19 mouse cellular contexts compared by ENCODE assay signal in genomic region chr4:111294528-111295241, GRCm38 (mm10).
A peak's percentile ranks its signal among the peaks of the same experiment; 100 is the strongest.
DNase-seq lines count a peak whose midpoint lies in the region; ATAC-seq and TF ChIP-seq lines count a peak whose summit lies in the region.
"Had no signal": no experiment of that assay in that cellular context is flagged by ENCODE, and none has a peak within 500 bp of the region (broad histone marks: within the 10 kb centered on the region; RNA-seq: fewer than 3 reads in every experiment).

No protein-coding gene starts in this region.

- no peak for TF ChIP-seq CTCF in forebrain, postnatal 0 days (IDR thresholded peaks at IDR 0.05; ENCODE audit: low read depth)

- H3K4me2 ChIP-seq in embryonic facial prominence, embryonic 11.5 days (ENCODE audit: low read depth, low read length) = no peak overlapping the region
- H3K4me2 ChIP-seq in forebrain, postnatal 0 days (ENCODE audit: low read depth) = no peak overlapping the region
- H3K4me2 ChIP-seq in forebrain, embryonic 16.5 days (ENCODE audit: low read length) = no peak overlapping the region
- no peak overlapping the region for H3K4me2 ChIP-seq in midbrain, embryonic 11.5 days
- no peak overlapping the region for H3K4me2 ChIP-seq in midbrain, embryonic 14.5 days (ENCODE audit: low read length)
- H3K4me2 ChIP-seq in hindbrain, embryonic 14.5 days (replicated peaks) = no peak overlapping the region
- H3K4me2 ChIP-seq: embryonic facial prominence, embryonic 12.5 days had no signal

- no peak overlapping the region for H3K9ac ChIP-seq in embryonic facial prominence, embryonic 11.5 days (replicated peaks; ENCODE audit: low read length)
- H3K9ac ChIP-seq in forebrain, postnatal 0 days = no peak overlapping the region
- no peak overlapping the region for H3K9ac ChIP-seq in forebrain, embryonic 16.5 days (replicated peaks; ENCODE audit: low read depth, low read length)
- H3K9ac ChIP-seq in midbrain, embryonic 11.5 days (ENCODE audit: low read length) = no peak overlapping the region
- H3K9ac ChIP-seq in midbrain, embryonic 14.5 days (replicated peaks; ENCODE audit: low read length) = no peak overlapping the region
- H3K9ac ChIP-seq in hindbrain, embryonic 14.5 days = no peak overlapping the region
- H3K9ac ChIP-seq: embryonic facial prominence, embryonic 12.5 days had no signal

- no peak overlapping the region for H3K27ac ChIP-seq in embryonic facial prominence, embryonic 11.5 days (replicated peaks; ENCODE audit: low read depth, low read length)
- no peak overlapping the region for H3K27ac ChIP-seq in embryonic facial prominence, embryonic 10.5 days (replicated peaks)
- no peak overlapping the region for H3K27ac ChIP-seq in forebrain, postnatal 0 days (ENCODE audit: low read depth, low read length)
- no peak overlapping the region for H3K27ac ChIP-seq in forebrain, embryonic 16.5 days (ENCODE audit: low read length)
- H3K27ac ChIP-seq in midbrain, embryonic 11.5 days (ENCODE audit: low read depth, low read length) = no peak overlapping the region
- no peak overlapping the region for H3K27ac ChIP-seq in midbrain, embryonic 14.5 days (replicated peaks; ENCODE audit: low read depth, low read length)
- H3K27ac ChIP-seq in hindbrain, embryonic 14.5 days = no peak overlapping the region
- H3K27ac ChIP-seq: embryonic facial prominence, embryonic 12.5 days; heart, embryonic 10.5 days had no signal

- H3K4me3 ChIP-seq in embryonic facial prominence, embryonic 11.5 days (ENCODE audit: low read depth, low read length) = no peak overlapping the region
- no peak overlapping the region for H3K4me3 ChIP-seq in embryonic facial prominence, embryonic 10.5 days
- no peak overlapping the region for H3K4me3 ChIP-seq in forebrain, postnatal 0 days (ENCODE audit: low read depth, low read length)
- H3K4me3 ChIP-seq in forebrain, embryonic 16.5 days (replicated peaks; ENCODE audit: low read length) = no peak overlapping the region
- no peak overlapping the region for H3K4me3 ChIP-seq in midbrain, embryonic 11.5 days (ENCODE audit: low read depth, low read length)
- no peak overlapping the region for H3K4me3 ChIP-seq in midbrain, embryonic 14.5 days (replicated peaks; ENCODE audit: low read depth, low read length)
- H3K4me3 ChIP-seq in hindbrain, embryonic 14.5 days (replicated peaks; ENCODE audit: low read length) = no peak overlapping the region
- H3K4me3 ChIP-seq: embryonic facial prominence, embryonic 12.5 days; heart, embryonic 10.5 days had no signal

- no peaks in the 10 kb centered on the region for H3K36me3 ChIP-seq in embryonic facial prominence, embryonic 11.5 days (replicated peaks; ENCODE audit: control insufficient read depth, insufficient read depth, low read depth, low read length)
- no peaks in the 10 kb centered on the region for H3K36me3 ChIP-seq in embryonic facial prominence, embryonic 10.5 days (replicated peaks)
- no peaks in the 10 kb centered on the region for H3K36me3 ChIP-seq in forebrain, postnatal 0 days (ENCODE audit: insufficient read depth)
- H3K36me3 ChIP-seq in forebrain, embryonic 16.5 days (ENCODE audit: control insufficient read depth, insufficient read depth) = no peaks in the 10 kb centered on the region
- no peaks in the 10 kb centered on the region for H3K36me3 ChIP-seq in midbrain, embryonic 11.5 days (ENCODE audit: control insufficient read depth, insufficient read depth, low read length)
- no peaks in the 10 kb centered on the region for H3K36me3 ChIP-seq in midbrain, embryonic 14.5 days (ENCODE audit: control insufficient read depth, insufficient read depth, low read length)
- H3K36me3 ChIP-seq in hindbrain, embryonic 14.5 days (replicated peaks; ENCODE audit: control insufficient read depth, insufficient read depth) = no peaks in the 10 kb centered on the region
- H3K36me3 ChIP-seq: embryonic facial prominence, embryonic 12.5 days; heart, embryonic 10.5 days had no signal

- no peaks in the 10 kb centered on the region for H3K4me1 ChIP-seq in embryonic facial prominence, embryonic 11.5 days (ENCODE audit: control insufficient read depth, insufficient read depth, low read length)
- peaks cover 9% of the 10 kb centered on the region for H3K4me1 ChIP-seq in embryonic facial prominence, embryonic 10.5 days
- no peaks in the 10 kb centered on the region for H3K4me1 ChIP-seq in forebrain, postnatal 0 days (ENCODE audit: insufficient read depth)
- no peaks in the 10 kb centered on the region for H3K4me1 ChIP-seq in forebrain, embryonic 16.5 days (replicated peaks; ENCODE audit: control insufficient read depth, insufficient read depth, low read length)
- no peaks in the 10 kb centered on the region for H3K4me1 ChIP-seq in midbrain, embryonic 11.5 days (ENCODE audit: control insufficient read depth, insufficient read depth, low read length)
- H3K4me1 ChIP-seq in midbrain, embryonic 14.5 days (ENCODE audit: control insufficient read depth, insufficient read depth, low read length) = no peaks in the 10 kb centered on the region
- H3K4me1 ChIP-seq in hindbrain, embryonic 14.5 days (replicated peaks; ENCODE audit: control insufficient read depth, insufficient read depth, low read length) = no peaks in the 10 kb centered on the region
- H3K4me1 ChIP-seq: embryonic facial prominence, embryonic 12.5 days; heart, embryonic 10.5 days had no signal

- ATAC-seq in embryonic facial prominence, embryonic 11.5 days (replicated peaks; ENCODE audit: insufficient number of reproducible peaks, low FRiP score, low TSS enrichment, low read depth) = 0 out of 2 replicates have a peak, but pooled peaks have one; percentile 39
- peak; percentile 59; the same call in 1 of the 2 replicates for ATAC-seq in forebrain, postnatal 0 days
- no peak for ATAC-seq in forebrain, embryonic 16.5 days
- ATAC-seq in midbrain, embryonic 11.5 days (ENCODE audit: low FRiP score) = peak; percentile 58; the same call in 1 of the 2 replicates
- no peak for ATAC-seq in midbrain, embryonic 14.5 days (ENCODE audit: low FRiP score, low TSS enrichment)
- ATAC-seq in hindbrain, embryonic 14.5 days (ENCODE audit: low FRiP score) = peak; percentile 48; the same call in 1 of the 2 replicates
- ATAC-seq: intestine, embryonic 16.5 days had no signal

- DNase-seq in embryonic facial prominence, embryonic 11.5 days (ENCODE audit: low spot score) = no peak
- DNase-seq in embryonic facial prominence, embryonic 10.5 days (ENCODE audit: low spot score) = no peak
- no peak for DNase-seq in forebrain, postnatal 0 days
- DNase-seq in midbrain, embryonic 11.5 days (ENCODE audit: low spot score, missing footprints) = no peak
- DNase-seq in midbrain, embryonic 14.5 days = no peak
- no peak for DNase-seq in hindbrain, embryonic 14.5 days (ENCODE audit: low spot score)
- DNase-seq: adrenal gland, postnatal 10 days; cerebellum, adult 11-12 months; cerebellum, adult 9-10 months; cerebellum, postnatal 25 days; gastrocnemius, postnatal 10 days; heart, adult 18-20 months; heart, postnatal 10 days; heart, postnatal 4 days; kidney, adult 2 months had no signal

- no peaks in the 10 kb centered on the region for H3K27me3 ChIP-seq in embryonic facial prominence, embryonic 11.5 days (ENCODE audit: control insufficient read depth, insufficient read depth, low read length)
- H3K27me3 ChIP-seq in embryonic facial prominence, embryonic 10.5 days (replicated peaks; ENCODE audit: low read depth, poor library complexity, severe bottlenecking) = no peaks in the 10 kb centered on the region
- H3K27me3 ChIP-seq in forebrain, postnatal 0 days (ENCODE audit: insufficient read depth, low read length) = no peaks in the 10 kb centered on the region
- H3K27me3 ChIP-seq in forebrain, embryonic 16.5 days (replicated peaks; ENCODE audit: control insufficient read depth, insufficient read depth, low read length) = no peaks in the 10 kb centered on the region
- no peaks in the 10 kb centered on the region for H3K27me3 ChIP-seq in midbrain, embryonic 11.5 days (ENCODE audit: control insufficient read depth, insufficient read depth, low read length)
- no peaks in the 10 kb centered on the region for H3K27me3 ChIP-seq in midbrain, embryonic 14.5 days (ENCODE audit: control insufficient read depth, insufficient read depth, low read length)
- H3K27me3 ChIP-seq in hindbrain, embryonic 14.5 days (ENCODE audit: control insufficient read depth, insufficient read depth, low read length) = no peaks in the 10 kb centered on the region
- H3K27me3 ChIP-seq: embryonic facial prominence, embryonic 12.5 days had no signal

- 58% methylated on average over 3 of the region's 3 CpGs for WGBS in embryonic facial prominence, embryonic 11.5 days
- WGBS in embryonic facial prominence, embryonic 10.5 days = 71% methylated on average over 3 of the region's 3 CpGs
- 54% methylated on average over 3 of the region's 3 CpGs for WGBS in forebrain, postnatal 0 days
- WGBS in forebrain, embryonic 16.5 days = 55% methylated on average over 3 of the region's 3 CpGs
- WGBS in midbrain, embryonic 11.5 days = 72% methylated on average over 3 of the region's 3 CpGs
- WGBS in midbrain, embryonic 14.5 days = 72% methylated on average over 3 of the region's 3 CpGs
- 37% methylated on average over 3 of the region's 3 CpGs for WGBS in hindbrain, embryonic 14.5 days

- H3K9me3 ChIP-seq in embryonic facial prominence, embryonic 11.5 days (replicated peaks; ENCODE audit: control insufficient read depth, low read length) = no peaks in the 10 kb centered on the region
- H3K9me3 ChIP-seq in embryonic facial prominence, embryonic 10.5 days = no peaks in the 10 kb centered on the region
- no peaks in the 10 kb centered on the region for H3K9me3 ChIP-seq in forebrain, postnatal 0 days (ENCODE audit: low read length)
- H3K9me3 ChIP-seq in forebrain, embryonic 16.5 days (ENCODE audit: control insufficient read depth, low read length) = no peaks in the 10 kb centered on the region
- no peaks in the 10 kb centered on the region for H3K9me3 ChIP-seq in midbrain, embryonic 11.5 days (ENCODE audit: control insufficient read depth, low read length)
- no peaks in the 10 kb centered on the region for H3K9me3 ChIP-seq in midbrain, embryonic 14.5 days (ENCODE audit: control insufficient read depth, low read length)
- no peaks in the 10 kb centered on the region for H3K9me3 ChIP-seq in hindbrain, embryonic 14.5 days (ENCODE audit: control insufficient read depth, low read length)
- H3K9me3 ChIP-seq: embryonic facial prominence, embryonic 12.5 days; heart, embryonic 10.5 days had no signal

Comparison
In these comparisons a context has a peak if more than half of its experiments do, and no peak if none do; other contexts are left out.
1. ATAC-seq: peak in embryonic facial prominence, embryonic 11.5 days (single experiment), forebrain, postnatal 0 days (single experiment), midbrain, embryonic 11.5 days (single experiment) and hindbrain, embryonic 14.5 days (single experiment); none in forebrain, embryonic 16.5 days (single experiment) and midbrain, embryonic 14.5 days (single experiment).